Mouse (Mus musculus) lung, adult 2 months (tissue): ENCODE measurements around the gene Ablim1. TPM values are rescaled to one million over a fixed set of nuclear protein-coding genes. Genes with fewer than 3 reads are reported as not detected.

ENCODE experiments used
- DNase-seq: peaks from one replicate; pipeline ENCODE4 v3.0.0; 2022
- H3K4me1 ChIP-seq: fragments of 200-500 bp; 2 replicates; pipeline ENCODE4 v1.6.1; 2011; ENCODE audit warnings: low read length; ENCODE audit not compliant: control insufficient read depth, insufficient read depth
- H3K4me3 ChIP-seq: fragments of 200-500 bp; replicated peaks from 2 replicates; pipeline ENCODE3; 2011; ENCODE audit warnings: low read depth, mild to moderate bottlenecking, control low read depth, low read length; ENCODE audit errors: extremely low read depth
- CTCF ChIP-seq: fragments of 200-500 bp; IDR thresholded peaks from 2 replicates; pipeline ENCODE4 v1.5.1; 2011; ENCODE audit warnings: mild to moderate bottlenecking, low read length, control low read depth; ENCODE audit not compliant: insufficient read depth
- POLR2A ChIP-seq: fragments of 200-500 bp; IDR thresholded peaks from 2 replicates; pipeline ENCODE4 v1.6.1; 2011; ENCODE audit warnings: low read depth, mild to moderate bottlenecking, control low read depth, low read length, borderline replicate concordance; ENCODE audit errors: extremely low read depth
- WGBS: fragments of 180-500 bp; shearing (Covaris S2); methylation state at CpG from one replicate; pipeline ENCODE4 v1.1.7; 2018; 5-methylcytosine and 5-hydroxymethylcytosine counted together
- polyA plus RNA-seq: library from polyadenylated mRNA; depleted of rRNA; stranded (reverse); fragments of >200 nt; gene quantifications from 2 replicates; pipeline ENCODE4 v1.2.3, GENCODE M21; 2012

Ablim1 gene
- polyA plus RNA-seq, 1 experiment: 71.3 TPM

DNA sequence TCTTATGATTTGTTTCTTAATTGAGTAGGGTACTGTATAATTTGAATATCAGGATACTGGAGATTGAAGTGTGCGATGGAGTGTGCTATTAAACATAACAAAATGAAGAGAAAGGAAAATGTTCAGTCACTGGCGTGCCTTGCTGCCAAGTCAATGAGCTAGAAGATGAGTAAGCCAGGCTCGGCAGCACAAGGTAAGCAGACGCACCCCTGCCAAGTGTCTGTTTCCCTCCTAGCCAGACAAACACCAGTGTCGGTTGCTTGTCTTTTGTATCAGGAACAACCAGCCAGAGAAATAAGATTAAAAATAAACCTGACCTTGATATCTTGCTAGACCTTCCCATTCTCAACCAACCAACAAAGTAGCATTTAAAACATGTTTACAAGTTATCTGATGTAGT, 18.2 kb downstream of the Ablim1 start:
- TF ChIP-seq CTCF (no peak), POLR2A (no peak)
- Histone ChIP-seq H3K4me1 (peaks cover 6% of the 10 kb centered on the region; the same call in 1 of the 2 replicates), H3K4me3 (no peak overlapping the region)
- no peak for DNase-seq
- 56% methylated on average over 5 of the region's 5 CpGs for WGBS

DNA sequence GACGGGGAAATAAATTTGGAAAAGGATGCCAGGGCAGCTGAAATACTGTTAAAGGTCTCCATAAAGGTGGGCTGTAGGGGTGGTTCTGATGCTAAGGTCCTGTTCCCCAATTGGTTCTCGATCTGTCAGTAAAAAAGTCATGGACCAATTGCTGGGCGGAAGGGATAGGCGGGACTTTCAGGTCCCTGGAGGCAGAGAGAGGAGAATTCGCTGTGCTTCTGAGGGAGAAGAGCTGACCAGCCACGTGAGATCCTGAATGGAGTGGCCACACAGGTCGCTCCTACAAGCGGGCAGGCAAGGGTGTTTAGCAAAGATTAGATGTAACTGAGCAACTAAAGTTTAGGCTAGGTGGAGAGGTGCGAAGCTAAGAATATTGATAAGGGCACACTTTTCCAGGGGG, 19.2 kb downstream of the Ablim1 start:
- Histone ChIP-seq H3K4me3 (no peak overlapping the region), H3K4me1 (peaks cover 6% of the 10 kb centered on the region; the same call in 1 of the 2 replicates)
- DNase-seq: no peak
- WGBS: 81% methylated on average over 9 of the region's 9 CpGs
- TF ChIP-seq POLR2A: no peak
- TF ChIP-seq CTCF: no peak

DNA sequence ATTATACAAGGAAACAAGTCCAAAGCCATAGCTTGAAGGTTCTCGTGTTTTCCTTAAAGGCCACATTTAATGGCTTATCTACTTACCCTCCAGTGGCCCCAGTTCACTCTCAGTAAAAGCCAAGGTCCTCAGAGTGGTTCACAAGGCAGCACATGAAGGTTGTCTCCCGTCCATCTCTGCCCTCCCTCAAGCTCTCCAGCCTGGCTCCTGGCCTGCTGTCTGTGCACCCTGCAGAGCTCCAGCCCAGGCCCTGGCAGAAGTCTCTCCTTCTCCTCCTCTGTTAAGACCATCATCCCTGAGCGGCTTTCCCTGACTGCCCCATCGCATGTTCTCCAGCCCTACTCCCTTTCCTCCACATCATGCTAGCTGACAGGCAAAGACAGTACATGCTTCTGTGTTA, 20.4 kb downstream of the Ablim1 start:
- no peak for DNase-seq
- Histone ChIP-seq H3K4me1 (peaks cover 6% of the 10 kb centered on the region; the same call in 1 of the 2 replicates), H3K4me3 (no peak overlapping the region)
- TF ChIP-seq POLR2A (no peak), CTCF (no peak)
- 72% methylated on average over 4 of the region's 4 CpGs for WGBS

DNA sequence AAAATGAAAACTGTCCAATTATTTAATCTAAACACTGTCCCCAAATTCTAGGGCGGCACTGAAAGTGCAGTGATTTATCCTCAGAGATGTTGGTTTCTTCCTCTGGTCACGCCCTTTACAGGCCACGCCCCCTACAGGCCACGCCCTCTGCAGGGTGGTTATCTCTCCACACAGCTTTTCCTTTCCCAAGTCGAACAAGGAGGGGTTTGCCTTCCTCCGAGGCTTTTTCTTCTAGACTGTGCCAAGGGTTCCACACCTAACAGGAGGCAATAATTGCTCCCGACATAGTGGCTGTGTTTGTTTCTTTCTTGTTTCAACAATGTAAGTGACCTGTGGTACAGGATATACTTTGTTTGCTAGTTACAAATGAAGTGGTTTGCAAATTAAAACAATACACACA, 21.0 kb downstream of the Ablim1 start:
- Histone ChIP-seq H3K4me3 (no peak overlapping the region), H3K4me1 (peaks cover 6% of the 10 kb centered on the region; the same call in 1 of the 2 replicates)
- TF ChIP-seq POLR2A (no peak), CTCF (no peak)
- 11% methylated on average over 7 of the region's 7 CpGs for WGBS
- DNase-seq: peak; percentile 64

DNA sequence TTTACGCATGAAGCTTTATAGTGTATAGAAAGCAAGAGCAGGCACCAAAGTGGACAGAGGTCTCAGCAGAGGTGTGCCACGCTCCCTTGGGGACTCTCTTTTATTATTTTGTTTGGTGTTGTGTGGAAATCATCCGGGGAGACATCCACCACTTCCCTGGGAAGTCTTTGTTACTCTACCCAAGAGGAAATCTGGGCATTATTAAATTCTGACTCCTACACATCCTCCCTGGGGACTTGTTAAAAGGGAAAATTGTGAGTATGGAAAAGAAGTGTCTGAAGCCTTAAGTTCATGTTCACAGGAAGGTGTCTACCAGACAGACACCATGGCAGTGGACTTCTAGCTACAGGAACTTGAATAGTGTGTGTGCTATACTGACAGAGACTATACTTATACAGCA, 31.4 kb downstream of the Ablim1 start:
- Histone ChIP-seq H3K4me1 (no peaks in the 10 kb centered on the region; the same call in 1 of the 2 replicates), H3K4me3 (no peak overlapping the region)
- WGBS: 33% methylated on average over 3 of the region's 3 CpGs
- DNase-seq: no peak
- no peak for TF ChIP-seq POLR2A
- no peak for TF ChIP-seq CTCF

DNA sequence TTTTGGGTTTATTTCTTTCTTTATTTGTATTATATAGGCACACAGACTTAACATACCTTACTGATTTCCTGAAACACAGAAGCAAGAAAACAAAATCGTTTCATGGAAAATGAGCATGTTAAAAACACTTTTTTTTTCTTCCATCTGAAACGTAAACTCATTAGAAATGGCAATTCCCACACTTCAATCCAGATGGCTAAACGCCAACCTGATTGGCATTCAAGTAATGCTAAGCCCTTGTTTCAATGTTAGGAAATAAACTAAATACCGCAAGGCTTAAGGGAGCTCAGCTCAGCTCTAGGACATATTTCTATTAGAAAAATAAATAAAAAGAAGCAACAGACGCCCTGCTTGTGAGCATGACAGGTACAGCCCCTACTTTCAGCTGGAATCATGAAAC, 32.1 kb downstream of the Ablim1 start:
- Histone ChIP-seq H3K4me1 (no peaks in the 10 kb centered on the region; the same call in 1 of the 2 replicates), H3K4me3 (no peak overlapping the region)
- DNase-seq: no peak
- TF ChIP-seq CTCF: no peak
- TF ChIP-seq POLR2A: no peak
- WGBS: 33% methylated on average over 5 of the region's 5 CpGs

DNA sequence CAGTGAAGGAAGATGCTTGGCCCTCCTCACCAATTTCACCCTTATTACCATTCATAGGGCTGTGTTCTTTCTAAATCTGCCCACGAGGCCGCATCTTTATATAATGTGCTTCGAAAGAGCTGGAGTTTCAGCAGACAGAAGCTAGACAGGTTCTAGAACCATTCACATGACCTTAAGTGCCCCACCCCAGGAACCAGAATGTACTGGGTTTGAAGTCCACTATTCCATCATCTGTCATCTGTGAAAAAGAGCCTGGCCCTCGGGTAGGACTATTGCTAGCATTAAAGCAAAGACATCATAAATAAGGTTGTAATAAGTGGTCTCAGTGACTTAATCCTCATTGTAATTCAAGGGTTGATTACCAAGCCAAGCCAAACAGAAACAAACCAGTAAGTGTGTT, 35.1 kb downstream of the Ablim1 start:
- no peak for DNase-seq
- 90% methylated on average over 4 of the region's 4 CpGs for WGBS

DNA sequence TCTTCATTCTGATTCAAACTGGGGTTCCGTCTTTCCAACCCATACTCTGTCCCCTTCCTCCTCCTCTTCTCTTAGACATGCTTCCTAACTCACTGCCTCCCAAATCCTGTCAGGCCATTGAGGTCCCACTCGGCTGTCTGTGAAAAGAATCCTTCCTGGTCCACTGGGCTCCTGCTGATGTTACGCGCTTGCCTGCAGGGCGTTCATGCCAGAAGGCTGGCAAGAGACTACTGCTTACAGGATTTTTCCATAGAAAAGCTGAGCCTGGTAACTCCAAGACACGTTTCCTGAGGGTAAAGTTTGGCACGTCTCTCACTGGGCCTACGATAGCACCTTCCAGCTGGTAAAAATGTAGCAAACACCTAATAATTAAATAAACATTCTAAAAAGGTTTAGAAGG, 36.5 kb downstream of the Ablim1 start:
- WGBS: 84% methylated on average over 8 of the region's 8 CpGs
- no peak for DNase-seq
- Histone ChIP-seq H3K4me1 (peaks cover 2% of the 10 kb centered on the region; the same call in 1 of the 2 replicates), H3K4me3 (no peak overlapping the region)
- TF ChIP-seq CTCF (no peak), POLR2A (no peak)

More for the DNA sequence above, 35.1 kb downstream of the Ablim1 start:
- Histone ChIP-seq H3K4me1 (no peaks in the 10 kb centered on the region; the same call in 1 of the 2 replicates), H3K4me3 (no peak overlapping the region)
- no peak for TF ChIP-seq POLR2A
- TF ChIP-seq CTCF: no peak

DNA sequence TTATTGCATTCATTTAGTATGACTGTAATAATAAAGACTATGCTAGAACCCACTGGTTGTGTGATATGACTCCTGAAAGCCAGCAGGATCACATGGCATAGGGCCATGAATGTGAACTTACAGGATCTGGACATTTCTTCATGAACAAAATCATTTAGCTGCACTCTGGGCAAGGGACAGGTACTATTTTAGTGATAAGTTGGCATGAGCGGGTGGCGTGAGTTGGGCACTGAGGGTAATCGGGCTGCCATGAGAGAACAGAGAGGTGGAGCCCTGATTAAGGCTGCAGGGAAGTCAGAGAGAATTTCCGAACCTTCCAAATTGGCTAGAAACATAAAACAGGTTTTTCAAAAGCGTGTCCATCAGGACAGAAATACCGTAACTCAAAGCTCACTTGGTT, 37.7 kb downstream of the Ablim1 start:
- H3K4me3 ChIP-seq: no peak overlapping the region
- TF ChIP-seq CTCF (no peak), POLR2A (no peak)
- H3K4me1 ChIP-seq: peaks cover 6% of the 10 kb centered on the region; the same call in 1 of the 2 replicates
- 80% methylated on average over 6 of the region's 6 CpGs for WGBS
- DNase-seq: no peak

DNA sequence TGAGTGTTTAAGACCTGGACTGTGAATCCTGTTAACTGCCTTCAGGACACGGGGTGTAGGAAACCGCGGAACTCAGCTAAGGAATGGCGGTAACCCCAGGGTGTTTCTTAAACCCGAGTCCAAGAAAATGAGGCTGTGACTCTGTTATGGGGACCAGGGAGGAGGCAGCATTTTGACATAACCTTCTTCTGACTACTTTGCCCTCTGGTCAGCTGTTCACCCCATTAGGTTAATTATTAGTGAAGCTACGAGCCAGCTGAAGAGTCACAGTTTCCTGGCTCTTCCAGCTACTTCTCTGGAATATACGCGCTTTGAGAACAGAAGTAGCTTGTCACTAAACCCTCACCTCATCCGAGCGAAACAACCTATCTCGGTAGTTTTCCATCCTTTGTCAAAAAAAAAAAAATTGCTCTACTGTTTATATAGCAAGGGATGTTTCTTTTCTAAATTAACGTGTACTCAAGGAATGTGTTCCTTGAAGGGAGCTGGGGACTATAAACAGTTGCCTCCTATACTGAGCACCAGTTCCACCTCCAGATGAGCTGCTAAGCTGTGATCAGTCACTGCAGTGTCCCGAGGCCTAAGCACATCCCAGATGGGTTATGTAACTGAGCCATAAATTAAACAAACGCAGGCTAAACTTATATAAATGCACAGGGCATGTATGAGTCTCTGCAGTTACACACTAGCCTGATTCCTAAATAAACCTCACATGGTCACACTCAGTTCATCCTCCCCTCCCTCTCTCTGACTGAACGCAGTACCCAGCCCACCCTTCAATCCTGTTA, 39.4 kb downstream of the Ablim1 start:
- peaks cover 6% of the 10 kb centered on the region; the same call in 1 of the 2 replicates for H3K4me1 ChIP-seq
- no peak for DNase-seq
- WGBS: 40% methylated on average over 15 of the region's 15 CpGs
- peak overlapping the region; percentile 44 for H3K4me3 ChIP-seq
- TF ChIP-seq CTCF: no peak
- TF ChIP-seq POLR2A: no peak
